Mouse (Mus musculus) lung, postnatal 0 days (tissue): ENCODE results near the gene Tgfbr2. TPM values are rescaled to one million over a fixed set of nuclear protein-coding genes. Genes with fewer than 3 reads are reported as not detected.

Source experiments
- ATAC-seq: fragments of 200-750 bp; cut with Nextera tagmentation; 2 replicates; pipeline ENCODE4 v1.8.0; 2017; ENCODE audit warnings: moderate library complexity
- DNase-seq: peaks from one replicate; pipeline ENCODE4 v3.0.0-alpha.2; 2016; ENCODE audit warnings: low spot score
- H3K27ac ChIP-seq: fragments of 300-500 bp; sonication (generic); 2 replicates; pipeline ENCODE4 v1.5.1; 2014; ENCODE audit warnings: antibody characterized with exemption, mild to moderate bottlenecking, low read length, mixed read lengths
- H3K27me3 ChIP-seq: fragments of 300-500 bp; sonication (generic); replicated peaks from 2 replicates; pipeline ENCODE4 v1.6.1; 2014; ENCODE audit warnings: low read length, mixed read lengths; ENCODE audit not compliant: insufficient read depth
- H3K36me3 ChIP-seq: fragments of 300-500 bp; sonication (generic); 2 replicates; pipeline ENCODE4 v1.6.1; 2014; ENCODE audit warnings: low read length, mixed read lengths; ENCODE audit not compliant: insufficient read depth
- H3K4me1 ChIP-seq: fragments of 300-500 bp; sonication (generic); 2 replicates; pipeline ENCODE4 v1.6.1; 2014; ENCODE audit warnings: antibody characterized with exemption, low read depth, low read length, mixed read lengths; ENCODE audit not compliant: insufficient read depth
- H3K4me2 ChIP-seq: fragments of 300-500 bp; sonication (generic); replicated peaks from 2 replicates; pipeline ENCODE4 v1.6.1; 2014; ENCODE audit warnings: low read depth, mild to moderate bottlenecking, low read length, moderate library complexity, mixed read lengths
- H3K4me3 ChIP-seq: fragments of 300-500 bp; sonication (generic); 2 replicates; pipeline ENCODE4 v1.5.1; 2014; ENCODE audit warnings: low read depth, low read length
- H3K9ac ChIP-seq: fragments of 300-500 bp; sonication (generic); replicated peaks from 2 replicates; pipeline ENCODE4 v1.6.1; 2014; ENCODE audit warnings: low read depth, mild to moderate bottlenecking
- H3K9me3 ChIP-seq: fragments of 300-500 bp; sonication (generic); 2 replicates; pipeline ENCODE4 v1.6.1; 2016; ENCODE audit warnings: low read length, mixed read lengths
- CTCF ChIP-seq: IDR thresholded peaks from 2 replicates; pipeline ENCODE4 v1.5.1; 2016; ENCODE audit warnings: antibody characterized with exemption, mild to moderate bottlenecking
- EP300 ChIP-seq: IDR thresholded peaks from 2 replicates; pipeline ENCODE4 v1.6.1; 2016; ENCODE audit warnings: antibody characterized with exemption, mild to moderate bottlenecking, control low read depth
- WGBS: fragments of 180-500 bp; shearing (Covaris S2); extraction: QIAGEN DNeasy Blood & Tissue Kit; methylation state at CpG from one replicate; pipeline ENCODE4 v1.1.7; 2014; 5-methylcytosine and 5-hydroxymethylcytosine counted together
- polyA plus RNA-seq: library from polyadenylated mRNA; unstranded; fragments of >200 nt; fragmentation: Nextera tagmentation; extraction: Ambion mirVana; gene quantifications from 2 replicates; pipeline ENCODE4 v1.2.1, GENCODE M21; 2015

Tgfbr2 gene
- polyA plus RNA-seq, 1 experiment from 2014 or later = 68.0 TPM

GRCm38 (mm10) chr9:116087263-116087662 lies 87.9 kb downstream of the Tgfbr2 start:
- Histone ChIP-seq H3K4me1 (0 out of 2 replicates have a peak, but pooled peaks cover 5% of the 10 kb centered on the region), H3K36me3 (peaks cover 19% of the 10 kb centered on the region), H3K4me2 (no peak overlapping the region), H3K27me3 (no peaks in the 10 kb centered on the region), H3K9ac (no peak overlapping the region), H3K4me3 (no peak overlapping the region), H3K9me3 (no peaks in the 10 kb centered on the region), H3K27ac (no peak overlapping the region)
- 77% methylated on average over 5 of the region's 5 CpGs for WGBS
- ATAC-seq = peak; percentile 69
- TF ChIP-seq CTCF = no peak
- peak; percentile 71 for DNase-seq

GRCm38 (mm10) chr9:116085999-116086398 lies 89.2 kb downstream of the Tgfbr2 start:
- TF ChIP-seq CTCF (no peak), EP300 (no peak)
- Histone ChIP-seq H3K4me2 (no peak overlapping the region), H3K27me3 (no peaks in the 10 kb centered on the region), H3K4me3 (no peak overlapping the region), H3K9ac (no peak overlapping the region), H3K9me3 (no peaks in the 10 kb centered on the region), H3K27ac (no peak overlapping the region), H3K4me1 (0 out of 2 replicates have a peak, but pooled peaks cover 5% of the 10 kb centered on the region), H3K36me3 (peaks cover 16% of the 10 kb centered on the region)
- DNase-seq (no peak), ATAC-seq (no peak)
- WGBS = 83% methylated on average over 6 of the region's 6 CpGs

- Histone ChIP-seq H3K4me2 (no peak overlapping the region), H3K9ac (no peak overlapping the region), H3K4me1 (0 out of 2 replicates have a peak, but pooled peaks cover 5% of the 10 kb centered on the region), H3K36me3 (peaks cover under 1% of the 10 kb centered on the region; the same call in 1 of the 2 replicates), H3K27me3 (no peaks in the 10 kb centered on the region), H3K27ac (no peak overlapping the region), H3K4me3 (no peak overlapping the region), H3K9me3 (no peaks in the 10 kb centered on the region)
- peak; percentile 58 for ATAC-seq
- 47% methylated on average over 12 of the region's 12 CpGs for WGBS
- peak; percentile 87 for DNase-seq
- no peak for TF ChIP-seq CTCF
- no peak for TF ChIP-seq EP300
These were observed 90.7 kb downstream of the Tgfbr2 start for GRCm38 (mm10) chr9:116084324-116084931.

- TF ChIP-seq CTCF (no peak), EP300 (no peak)
- no peak overlapping the region for H3K9ac ChIP-seq
- no peaks in the 10 kb centered on the region for H3K27me3 ChIP-seq
- no peaks in the 10 kb centered on the region for H3K36me3 ChIP-seq
- H3K4me3 ChIP-seq = no peak overlapping the region
- DNase-seq = peak; percentile 34
- no peak overlapping the region for H3K27ac ChIP-seq
- ATAC-seq = no peak
- WGBS = 73% methylated on average over 8 of the region's 8 CpGs
- 0 out of 2 replicates have a peak, but pooled peaks cover 5% of the 10 kb centered on the region for H3K4me1 ChIP-seq
- H3K4me2 ChIP-seq = no peak overlapping the region
- no peaks in the 10 kb centered on the region for H3K9me3 ChIP-seq
These were observed 91.3 kb downstream of the Tgfbr2 start for GRCm38 (mm10) chr9:116083726-116084323.

GRCm38 (mm10) chr9:116083300-116083699 lies 91.9 kb downstream of the Tgfbr2 start:
- H3K4me1 ChIP-seq = 0 out of 2 replicates have a peak, but pooled peaks cover 5% of the 10 kb centered on the region
- ATAC-seq = no peak
- no peak overlapping the region for H3K4me2 ChIP-seq
- no peaks in the 10 kb centered on the region for H3K9me3 ChIP-seq
- H3K4me3 ChIP-seq = no peak overlapping the region
- no peak overlapping the region for H3K9ac ChIP-seq
- no peaks in the 10 kb centered on the region for H3K27me3 ChIP-seq
- DNase-seq = no peak
- H3K36me3 ChIP-seq = no peaks in the 10 kb centered on the region
- no peak overlapping the region for H3K27ac ChIP-seq
- 92% methylated on average over 5 of the region's 5 CpGs for WGBS
- TF ChIP-seq CTCF (no peak), EP300 (no peak)

GRCm38 (mm10) chr9:116081781-116082180 lies 93.4 kb downstream of the Tgfbr2 start:
- DNase-seq = no peak
- TF ChIP-seq CTCF (no peak), EP300 (no peak)
- H3K27me3 ChIP-seq = no peaks in the 10 kb centered on the region
- WGBS = 83% methylated on average over 4 of the region's 4 CpGs
- no peak for ATAC-seq
- H3K9me3 ChIP-seq = no peaks in the 10 kb centered on the region
- H3K36me3 ChIP-seq = no peaks in the 10 kb centered on the region
- no peak overlapping the region for H3K4me3 ChIP-seq
- H3K27ac ChIP-seq = no peak overlapping the region
- no peak overlapping the region for H3K4me2 ChIP-seq
- no peak overlapping the region for H3K9ac ChIP-seq
- 0 out of 2 replicates have a peak, but pooled peaks cover 5% of the 10 kb centered on the region for H3K4me1 ChIP-seq
